Mouse (Mus musculus) cortical plate, adult 2 months (tissue): ENCODE measurements around the gene Lsamp.

Experiments
- CTCF ChIP-seq: fragments of 200-500 bp; IDR thresholded peaks from 2 replicates; pipeline ENCODE4 v1.5.1; 2011; ENCODE audit warnings: mild to moderate bottlenecking, control low read depth, low read length; ENCODE audit not compliant: insufficient read depth; ENCODE audit errors: extremely low read depth
- POLR2A ChIP-seq: fragments of 200-500 bp; IDR thresholded peaks from 2 replicates; pipeline ENCODE4 v1.6.1; 2011; ENCODE audit warnings: mild to moderate bottlenecking, low read length, control low read depth; ENCODE audit not compliant: insufficient read depth; ENCODE audit errors: extremely low read depth

DNA sequence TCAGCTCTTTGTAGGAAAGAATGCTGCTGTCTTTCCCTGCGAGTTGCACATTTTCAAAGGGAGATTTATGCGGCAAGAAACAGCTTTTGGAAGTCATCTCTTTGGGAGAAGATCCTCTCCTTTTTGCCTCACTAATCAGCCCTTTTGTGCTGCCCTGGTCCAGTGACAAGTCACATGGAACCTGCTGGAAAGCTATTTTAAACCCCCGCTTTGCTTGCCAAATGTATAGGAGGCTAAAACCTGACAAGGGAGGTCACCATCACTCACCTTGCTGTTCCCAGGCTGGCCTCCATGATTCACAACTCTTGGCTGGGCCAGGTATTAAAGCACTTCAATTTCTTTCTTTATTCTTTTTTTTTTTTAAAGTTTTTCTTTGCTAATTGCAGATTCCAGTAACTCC is 1932.2 kb downstream of the Lsamp start:
- TF ChIP-seq CTCF (no peak), POLR2A (no peak)
